Mouse (Mus musculus): Measurements from ENCODE around the gene Fez1. TPM values are rescaled to one million over a fixed set of nuclear protein-coding genes. Genes with fewer than 3 reads are reported as not detected.
A peak's percentile ranks its signal among the peaks of the same experiment; 100 is the strongest.

Fez1 gene
- 664 and 692 TPM in 2 replicates for polyA plus RNA-seq (2014; fragmentation: Nextera tagmentation; extraction: Ambion mirVana)

- peak; percentile 98 for ATAC-seq (ENCODE audit: low read depth)
- H3K4me1 ChIP-seq (ENCODE audit: control insufficient read depth, insufficient read depth, low read length): peaks cover 7% of the 10 kb centered on the region; the same call in 1 of the 2 replicates
- H3K27me3 ChIP-seq (ENCODE audit: control insufficient read depth, insufficient read depth, low read length): no peaks in the 10 kb centered on the region
- H3K4me2 ChIP-seq (ENCODE audit: low read depth, low read length): peak within 1 kb of the TSS; percentile 46
- H3K4me3 ChIP-seq (ENCODE audit: low read depth, low read length): peak within 1 kb of the TSS; percentile 20
- peak within 1 kb of the TSS; percentile 32; the same call in 1 of the 2 replicates for H3K9ac ChIP-seq (replicated peaks; ENCODE audit: low read depth, low read length)
- H3K36me3 ChIP-seq (ENCODE audit: control insufficient read depth, insufficient read depth, low read length): no peaks in the 10 kb centered on the region
- WGBS: 0% methylated on average over 8 of the region's 8 CpGs
- peak within 1 kb of the TSS; percentile 93 for H3K27ac ChIP-seq (ENCODE audit: low read depth, low read length)
- no peaks in the 10 kb centered on the region for H3K9me3 ChIP-seq (ENCODE audit: control insufficient read depth, low read length)
Observed at GRCm38 (mm10) chr9:36821644-36822000, at the start of gene Fez1. Gene Fez1 (plus strand): TSS chr9:36821864.

DNA sequence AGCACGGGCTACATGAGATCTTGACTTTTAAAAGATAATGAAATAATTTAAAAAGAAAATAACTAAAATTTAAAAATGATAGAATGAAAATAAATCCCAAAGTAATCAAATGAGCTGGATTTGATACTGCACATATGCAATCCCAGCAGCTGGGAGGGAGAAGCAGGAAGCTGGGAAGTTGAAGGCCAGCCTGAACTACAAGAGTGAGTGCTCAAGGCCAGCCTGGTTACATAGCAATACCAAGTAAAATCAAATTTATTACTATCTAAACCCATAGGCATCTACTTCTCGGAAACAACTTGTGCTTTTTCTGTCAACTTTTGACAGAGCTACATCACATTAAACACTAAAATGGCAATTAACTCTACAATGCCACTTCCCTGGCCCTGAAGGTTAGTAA is 37.7 kb upstream of the Fez1 start:
- H3K27ac ChIP-seq (ENCODE audit: low read depth, low read length): no peak overlapping the region
- H3K4me3 ChIP-seq (ENCODE audit: low read depth, low read length): no peak overlapping the region
- no peak overlapping the region for H3K4me2 ChIP-seq (ENCODE audit: low read depth, low read length)
- 92% methylated on average over 2 of the region's 2 CpGs for WGBS
- H3K4me1 ChIP-seq (ENCODE audit: control insufficient read depth, insufficient read depth, low read length): no peaks in the 10 kb centered on the region
- H3K27me3 ChIP-seq (ENCODE audit: control insufficient read depth, insufficient read depth, low read length): no peaks in the 10 kb centered on the region
- no peak overlapping the region for H3K9ac ChIP-seq (replicated peaks; ENCODE audit: low read depth, low read length)
- no peaks in the 10 kb centered on the region for H3K9me3 ChIP-seq (ENCODE audit: control insufficient read depth, low read length)
- no peak for ATAC-seq (ENCODE audit: low read depth)
- H3K36me3 ChIP-seq (ENCODE audit: control insufficient read depth, insufficient read depth, low read length): peaks cover 68% of the 10 kb centered on the region

GRCm38 (mm10) chr9:36792191-36792590 is 29.5 kb upstream of the Fez1 start:
- 94% methylated on average over 3 of the region's 3 CpGs for WGBS
- Histone ChIP-seq H3K27ac (ENCODE audit: low read depth, low read length) (no peak overlapping the region), H3K4me2 (ENCODE audit: low read depth, low read length) (no peak overlapping the region), H3K4me1 (ENCODE audit: control insufficient read depth, insufficient read depth, low read length) (peaks cover 8% of the 10 kb centered on the region), H3K36me3 (ENCODE audit: control insufficient read depth, insufficient read depth, low read length) (peaks cover 31% of the 10 kb centered on the region), H3K4me3 (ENCODE audit: low read depth, low read length) (no peak overlapping the region), H3K27me3 (ENCODE audit: control insufficient read depth, insufficient read depth, low read length) (peaks cover 3% of the 10 kb centered on the region; the same call in 1 of the 2 replicates), H3K9ac (replicated peaks; ENCODE audit: low read depth, low read length) (no peak overlapping the region), H3K9me3 (ENCODE audit: control insufficient read depth, low read length) (no peaks in the 10 kb centered on the region)
- no peak for ATAC-seq (ENCODE audit: low read depth)

DNA sequence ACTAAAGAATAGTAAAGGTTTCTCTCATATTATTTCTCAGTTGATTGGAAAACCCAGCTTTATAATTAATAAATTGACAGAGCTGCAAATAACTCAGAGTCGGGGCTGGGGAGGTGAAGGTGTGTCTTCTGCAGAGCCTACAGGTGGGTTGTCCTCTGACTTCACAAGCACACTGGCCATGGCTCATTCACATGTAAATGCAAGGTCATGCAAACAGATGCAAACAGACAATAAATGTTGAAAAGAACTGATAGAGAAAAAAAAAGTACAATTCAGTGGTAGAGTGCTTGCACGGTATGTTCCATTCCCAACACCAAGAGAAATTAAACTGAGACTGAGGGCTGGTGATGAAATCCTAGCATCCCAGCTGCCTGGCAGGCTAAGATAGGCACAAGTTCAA is 27.2 kb upstream of the Fez1 start:
- H3K36me3 ChIP-seq (ENCODE audit: control insufficient read depth, insufficient read depth, low read length): peaks cover 11% of the 10 kb centered on the region
- ATAC-seq (ENCODE audit: low read depth): no peak

GRCm38 (mm10) chr9:36795556-36795955 is 26.1 kb upstream of the Fez1 start:
- WGBS: 87% methylated on average over 1 of the region's 1 CpGs
- no peak for ATAC-seq (ENCODE audit: low read depth)
- no peak overlapping the region; the same call in 1 of the 2 replicates for H3K4me3 ChIP-seq (ENCODE audit: low read depth, low read length)
- peak overlapping the region; percentile 84 for H3K4me2 ChIP-seq (ENCODE audit: low read depth, low read length)
- H3K36me3 ChIP-seq (ENCODE audit: control insufficient read depth, insufficient read depth, low read length): peaks cover 7% of the 10 kb centered on the region; the same call in 1 of the 2 replicates
- H3K27ac ChIP-seq (ENCODE audit: low read depth, low read length): no peak overlapping the region
- peaks cover 3% of the 10 kb centered on the region; the same call in 1 of the 2 replicates for H3K27me3 ChIP-seq (ENCODE audit: control insufficient read depth, insufficient read depth, low read length)
- no peaks in the 10 kb centered on the region for H3K9me3 ChIP-seq (ENCODE audit: control insufficient read depth, low read length)
- peaks cover 8% of the 10 kb centered on the region for H3K4me1 ChIP-seq (ENCODE audit: control insufficient read depth, insufficient read depth, low read length)
- no peak overlapping the region for H3K9ac ChIP-seq (replicated peaks; ENCODE audit: low read depth, low read length)

More for the DNA sequence above, 27.2 kb upstream of the Fez1 start:
- Histone ChIP-seq H3K27ac (ENCODE audit: low read depth, low read length) (no peak overlapping the region), H3K4me2 (ENCODE audit: low read depth, low read length) (no peak overlapping the region), H3K9me3 (ENCODE audit: control insufficient read depth, low read length) (no peaks in the 10 kb centered on the region), H3K4me3 (ENCODE audit: low read depth, low read length) (no peak overlapping the region), H3K9ac (replicated peaks; ENCODE audit: low read depth, low read length) (no peak overlapping the region), H3K27me3 (ENCODE audit: control insufficient read depth, insufficient read depth, low read length) (peaks cover 3% of the 10 kb centered on the region; the same call in 1 of the 2 replicates), H3K4me1 (ENCODE audit: control insufficient read depth, insufficient read depth, low read length) (peaks cover 8% of the 10 kb centered on the region)
- 74% methylated on average over 2 of the region's 2 CpGs for whole genome bisulfite sequencing

DNA sequence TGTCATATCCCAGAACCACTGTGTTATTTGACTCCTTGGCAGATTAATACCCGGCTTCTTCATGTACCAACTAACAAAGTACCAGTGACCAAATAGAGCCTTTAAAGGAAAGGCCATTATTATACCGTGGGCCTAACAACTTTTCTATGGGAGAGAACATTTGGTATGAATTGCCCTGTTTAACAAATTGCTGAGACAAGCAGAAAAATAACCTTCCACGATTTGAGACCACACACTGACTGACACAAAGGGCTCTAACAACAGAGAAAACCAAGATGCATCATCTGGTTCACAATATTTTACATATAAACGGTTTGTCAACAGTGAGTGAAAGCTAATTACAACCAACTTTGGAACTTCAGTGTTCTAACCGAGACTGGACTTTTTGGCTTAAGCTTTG is 25.4 kb upstream of the Fez1 start:
- peak overlapping the region; percentile 98; the same call in 1 of the 2 replicates for H3K9ac ChIP-seq (replicated peaks; ENCODE audit: low read depth, low read length)
- no peak overlapping the region for H3K27ac ChIP-seq (ENCODE audit: low read depth, low read length)
- ATAC-seq (ENCODE audit: low read depth): no peak
- H3K36me3 ChIP-seq (ENCODE audit: control insufficient read depth, insufficient read depth, low read length): peaks cover 5% of the 10 kb centered on the region; the same call in 1 of the 2 replicates
- H3K4me1 ChIP-seq (ENCODE audit: control insufficient read depth, insufficient read depth, low read length): peaks cover 8% of the 10 kb centered on the region
- peaks cover 3% of the 10 kb centered on the region; the same call in 1 of the 2 replicates for H3K27me3 ChIP-seq (ENCODE audit: control insufficient read depth, insufficient read depth, low read length)
- H3K4me2 ChIP-seq (ENCODE audit: low read depth, low read length): peak overlapping the region; percentile 84
- H3K9me3 ChIP-seq (ENCODE audit: control insufficient read depth, low read length): no peaks in the 10 kb centered on the region
- 14% methylated on average over 5 of the region's 5 CpGs for WGBS
- H3K4me3 ChIP-seq (ENCODE audit: low read depth, low read length): peak overlapping the region; percentile 96

DNA sequence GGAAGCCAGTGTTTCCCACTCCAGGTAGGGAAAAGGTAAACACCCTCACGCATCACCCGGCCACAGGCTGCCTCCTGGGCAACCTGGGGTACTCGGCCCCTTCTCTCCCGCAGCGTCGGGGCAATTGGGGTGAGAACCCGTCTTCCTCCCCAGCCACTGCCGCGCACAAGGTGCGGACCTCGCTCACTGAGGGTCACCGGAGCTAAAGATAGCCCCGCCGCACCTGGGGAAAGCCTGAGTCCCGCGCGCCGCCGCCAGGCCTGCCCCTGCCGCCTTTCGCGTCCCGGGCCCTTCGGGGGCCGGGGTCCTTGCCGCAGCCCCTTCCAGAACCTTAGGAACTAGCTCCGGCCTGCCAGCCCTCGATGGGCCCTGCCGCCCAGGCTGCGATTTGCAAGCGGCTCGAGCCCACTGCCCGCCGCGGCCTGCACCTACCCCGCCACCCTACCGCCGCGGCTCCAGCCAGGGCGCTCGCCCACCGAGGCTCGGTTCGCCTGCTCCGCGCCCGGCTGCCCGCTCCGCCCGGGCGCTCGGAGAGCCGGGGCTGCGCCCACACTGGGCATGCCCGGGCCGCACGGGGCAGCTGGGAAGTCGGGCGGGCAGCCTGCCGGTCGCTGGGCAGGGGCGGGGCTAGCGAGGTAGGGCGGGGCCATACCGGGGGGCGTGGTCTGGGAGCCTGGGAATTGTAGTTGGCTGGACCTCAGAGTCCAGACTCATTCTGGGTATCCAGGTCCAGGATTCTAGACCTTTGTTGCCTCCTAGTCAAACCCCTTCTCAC is 24.7 kb upstream of the Fez1 start, which contains the start of gene Ei24:
Gene Ei24, minus strand, starts transcription at position 613 of the 775 bp plus-strand sequence.
- WGBS: 0% methylated on average over 56 of the region's 66 CpGs
- peaks cover 3% of the 10 kb centered on the region; the same call in 1 of the 2 replicates for H3K27me3 ChIP-seq (ENCODE audit: control insufficient read depth, insufficient read depth, low read length)

GRCm38 (mm10) chr9:36801961-36802360 is 19.7 kb upstream of the Fez1 start:
- Histone ChIP-seq H3K9me3 (ENCODE audit: control insufficient read depth, low read length) (no peaks in the 10 kb centered on the region), H3K27ac (ENCODE audit: low read depth, low read length) (no peak overlapping the region), H3K4me3 (ENCODE audit: low read depth, low read length) (no peak overlapping the region), H3K4me1 (ENCODE audit: control insufficient read depth, insufficient read depth, low read length) (no peaks in the 10 kb centered on the region), H3K27me3 (ENCODE audit: control insufficient read depth, insufficient read depth, low read length) (peaks cover 2% of the 10 kb centered on the region; the same call in 1 of the 2 replicates), H3K9ac (replicated peaks; ENCODE audit: low read depth, low read length) (no peak overlapping the region), H3K4me2 (ENCODE audit: low read depth, low read length) (no peak overlapping the region), H3K36me3 (ENCODE audit: control insufficient read depth, insufficient read depth, low read length) (no peaks in the 10 kb centered on the region)
- 91% methylated on average over 2 of the region's 2 CpGs for WGBS
- no peak for ATAC-seq (ENCODE audit: low read depth)

More for the DNA sequence above, 24.7 kb upstream of the Fez1 start, which contains the start of gene Ei24:
- Histone ChIP-seq H3K4me1 (ENCODE audit: control insufficient read depth, insufficient read depth, low read length) (peaks cover 8% of the 10 kb centered on the region), H3K4me2 (ENCODE audit: low read depth, low read length) (peak within 1 kb of the TSS; percentile 84), H3K4me3 (ENCODE audit: low read depth, low read length) (peak within 1 kb of the TSS; percentile 96), H3K9me3 (ENCODE audit: control insufficient read depth, low read length) (no peaks in the 10 kb centered on the region), H3K36me3 (ENCODE audit: control insufficient read depth, insufficient read depth, low read length) (peaks cover 5% of the 10 kb centered on the region; the same call in 1 of the 2 replicates), H3K27ac (ENCODE audit: low read depth, low read length) (peak within 1 kb of the TSS; percentile 69), H3K9ac (replicated peaks; ENCODE audit: low read depth, low read length) (peak within 1 kb of the TSS; percentile 98)
- ATAC-seq (ENCODE audit: low read depth): peak; percentile 99

DNA sequence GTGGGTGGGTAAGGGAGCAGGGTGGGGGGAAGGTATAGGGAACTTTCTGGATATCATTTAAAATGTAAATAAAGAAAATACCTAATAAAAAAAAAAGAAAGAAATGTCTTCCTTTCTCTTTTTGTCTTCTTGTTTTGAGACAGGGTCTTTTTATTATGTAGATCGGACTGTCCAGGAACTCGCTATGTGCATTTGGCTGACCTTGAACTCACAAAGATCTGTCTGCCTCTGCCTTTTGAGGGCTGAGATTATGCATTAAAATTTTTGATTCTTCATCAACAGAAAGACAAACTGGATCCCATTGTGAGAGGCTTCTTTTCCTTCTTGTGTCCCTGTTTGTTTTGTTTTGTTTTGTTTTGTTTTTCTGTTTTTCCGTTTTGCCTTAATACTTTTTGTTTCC is 18.7 kb upstream of the Fez1 start:
- Histone ChIP-seq H3K36me3 (ENCODE audit: control insufficient read depth, insufficient read depth, low read length) (no peaks in the 10 kb centered on the region), H3K4me2 (ENCODE audit: low read depth, low read length) (no peak overlapping the region), H3K9ac (replicated peaks; ENCODE audit: low read depth, low read length) (no peak overlapping the region), H3K4me1 (ENCODE audit: control insufficient read depth, insufficient read depth, low read length) (no peaks in the 10 kb centered on the region), H3K27ac (ENCODE audit: low read depth, low read length) (no peak overlapping the region), H3K9me3 (ENCODE audit: control insufficient read depth, low read length) (no peaks in the 10 kb centered on the region), H3K27me3 (ENCODE audit: control insufficient read depth, insufficient read depth, low read length) (no peaks in the 10 kb centered on the region), H3K4me3 (ENCODE audit: low read depth, low read length) (no peak overlapping the region)
- 83% methylated on average over 3 of the region's 3 CpGs for WGBS
- ATAC-seq (ENCODE audit: low read depth): no peak

All from neural tube, embryonic 14.5 days (tissue).